Mouse (Mus musculus) effector memory CD4-positive, alpha-beta T cell, adult 7 months (primary cell): ENCODE results near the gene Olfr521. TPM values are rescaled to one million over a fixed set of nuclear protein-coding genes. Genes with fewer than 3 reads are reported as not detected.

Experiments used
- polyA plus RNA-seq: library from polyadenylated mRNA; unstranded; fragments of 100-300 nt; shearing (Covaris generic); gene quantifications from one replicate; pipeline ENCODE4 v1.2.1, GENCODE M21; 2017

Olfr521 gene
- polyA plus RNA-seq, result not detected

DNA sequence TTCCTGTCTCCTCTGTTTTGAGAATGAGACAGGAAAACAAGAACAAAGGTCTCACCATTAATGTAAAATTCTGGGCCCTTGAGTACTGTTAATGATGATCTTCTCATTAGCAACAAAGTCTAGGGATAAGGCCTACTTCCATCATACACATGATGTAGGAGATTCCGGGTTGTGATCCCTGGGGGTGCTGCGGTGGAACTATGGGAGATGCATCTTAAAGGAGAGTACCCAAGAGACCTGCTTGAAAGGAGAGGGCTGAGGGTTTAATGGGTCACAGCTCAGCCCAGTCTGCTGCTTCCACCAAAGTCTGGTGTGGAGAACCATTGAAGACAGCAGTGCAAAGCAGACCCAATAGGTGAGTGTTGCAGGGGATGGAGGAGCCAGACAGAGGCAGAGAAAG, at the start of gene Olfr521:
TSS of gene Olfr521 (plus strand) at position 301 of the 400 bp plus-strand sequence.

DNA sequence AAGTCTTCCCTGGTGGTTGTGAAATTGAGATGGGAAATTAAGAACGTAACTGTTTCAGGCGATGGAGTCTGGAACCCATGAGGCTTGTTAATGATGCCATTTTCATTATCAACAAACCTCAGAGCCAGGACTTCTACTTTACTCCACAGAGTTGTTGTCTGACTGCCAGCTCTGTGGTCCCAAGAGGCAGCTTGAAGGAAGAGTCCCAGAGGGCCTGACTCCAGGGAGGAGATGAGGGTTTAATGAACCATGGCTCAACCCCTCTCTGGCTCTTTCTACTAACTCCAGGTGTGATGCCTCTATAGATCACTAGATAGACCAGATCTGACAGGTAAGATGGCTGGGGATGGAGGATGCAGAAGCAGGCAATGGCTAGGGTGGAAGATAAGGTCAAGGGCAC, 33.3 kb upstream of the Olfr521 start, which contains the start of gene Olfr520:
TSS of gene Olfr520 (plus strand) at position 301 of the 400 bp plus-strand sequence.

Other genes starting within 250 kb of the Olfr521 start
- gene Arrb1, start 228.0 kb upstream of the Olfr521 start, polyA plus RNA-seq, result 10.1 TPM
- 0.16 TPM for gene Tpbgl, start 136.4 kb upstream of the Olfr521 start, polyA plus RNA-seq
- not detected for gene Slco2b1, start 52.2 kb upstream of the Olfr521 start, polyA plus RNA-seq
- gene Olfr520, start 33.2 kb upstream of the Olfr521 start, polyA plus RNA-seq, result not detected
- gene Neu3, start 64.9 kb downstream of the Olfr521 start, polyA plus RNA-seq, result 3.8 TPM
- not detected for gene Xrra1, start 95.6 kb downstream of the Olfr521 start, polyA plus RNA-seq
- gene Spcs2, start 100.0 kb downstream of the Olfr521 start, polyA plus RNA-seq, result 249 TPM
- gene Rnf169, start 216.9 kb downstream of the Olfr521 start, polyA plus RNA-seq, result 6.4 TPM
- not detected for gene Chrdl2, start 242.7 kb downstream of the Olfr521 start, polyA plus RNA-seq